Mouse (Mus musculus) embryonic facial prominence, embryonic 10.5 days (tissue): ENCODE measurements around the gene Dot1l. TPM values are rescaled to one million over a fixed set of nuclear protein-coding genes. Genes with fewer than 3 reads are reported as not detected.

ENCODE experiments used
- DNase-seq: peaks from one replicate; pipeline ENCODE4 v3.0.0-alpha.2; 2017; ENCODE audit warnings: low spot score
- H3K27ac ChIP-seq: fragments of 300-500 bp; sonication (generic); replicated peaks from 2 replicates; pipeline ENCODE4 v1.5.1; 2016; ENCODE audit warnings: mild to moderate bottlenecking
- H3K27me3 ChIP-seq: fragments of 300-500 bp; sonication (generic); replicated peaks from 2 replicates; pipeline ENCODE4 v1.6.1; 2016; ENCODE audit warnings: low read depth, mild to moderate bottlenecking; ENCODE audit not compliant: poor library complexity, severe bottlenecking
- H3K36me3 ChIP-seq: fragments of 300-500 bp; sonication (generic); replicated peaks from 2 replicates; pipeline ENCODE4 v1.6.1; 2016; ENCODE audit warnings: mild to moderate bottlenecking, moderate library complexity
- H3K4me1 ChIP-seq: fragments of 300-500 bp; sonication (generic); 2 replicates; pipeline ENCODE4 v1.6.1; 2016
- H3K4me3 ChIP-seq: fragments of 300-500 bp; sonication (generic); 2 replicates; pipeline ENCODE4 v1.5.1; 2016; ENCODE audit warnings: mild to moderate bottlenecking, moderate library complexity
- H3K9me3 ChIP-seq: fragments of 300-500 bp; sonication (generic); 2 replicates; pipeline ENCODE4 v1.6.1; 2016; ENCODE audit warnings: mild to moderate bottlenecking
- WGBS: fragments of 180-500 bp; shearing (Covaris S2); methylation state at CpG from one replicate; pipeline ENCODE4 v1.1.7; 2016; 5-methylcytosine and 5-hydroxymethylcytosine counted together
- polyA plus RNA-seq: library from polyadenylated mRNA; unstranded; fragments of >200 nt; fragmentation: Nextera tagmentation; extraction: Ambion mirVana; gene quantifications from 2 replicates; pipeline ENCODE4 v1.2.1, GENCODE M21; 2016

Dot1l gene
- polyA plus RNA-seq, 1 experiment from 2014 or later, result 23.5 TPM

- Histone ChIP-seq H3K4me1 (peaks cover 29% of the 10 kb centered on the region), H3K27me3 (no peaks in the 10 kb centered on the region), H3K4me3 (no peak overlapping the region), H3K9me3 (no peaks in the 10 kb centered on the region), H3K36me3 (no peaks in the 10 kb centered on the region), H3K27ac (no peak overlapping the region)
- DNase-seq, result peak; percentile 82
- WGBS, result 15% methylated on average over 3 of the region's 3 CpGs
These were observed 7.6 kb upstream of the Dot1l start for GRCm38 (mm10) chr10:80747410-80747809.

- no peaks in the 10 kb centered on the region for H3K9me3 ChIP-seq
- H3K36me3 ChIP-seq, result no peaks in the 10 kb centered on the region
- H3K27me3 ChIP-seq, result no peaks in the 10 kb centered on the region
- no peak overlapping the region for H3K4me3 ChIP-seq
- 9% methylated on average over 6 of the region's 6 CpGs for WGBS
- peaks cover 26% of the 10 kb centered on the region for H3K4me1 ChIP-seq
- H3K27ac ChIP-seq, result no peak overlapping the region
- DNase-seq, result peak; percentile 77
These were observed 6.4 kb upstream of the Dot1l start for GRCm38 (mm10) chr10:80748609-80749008.

DNA sequence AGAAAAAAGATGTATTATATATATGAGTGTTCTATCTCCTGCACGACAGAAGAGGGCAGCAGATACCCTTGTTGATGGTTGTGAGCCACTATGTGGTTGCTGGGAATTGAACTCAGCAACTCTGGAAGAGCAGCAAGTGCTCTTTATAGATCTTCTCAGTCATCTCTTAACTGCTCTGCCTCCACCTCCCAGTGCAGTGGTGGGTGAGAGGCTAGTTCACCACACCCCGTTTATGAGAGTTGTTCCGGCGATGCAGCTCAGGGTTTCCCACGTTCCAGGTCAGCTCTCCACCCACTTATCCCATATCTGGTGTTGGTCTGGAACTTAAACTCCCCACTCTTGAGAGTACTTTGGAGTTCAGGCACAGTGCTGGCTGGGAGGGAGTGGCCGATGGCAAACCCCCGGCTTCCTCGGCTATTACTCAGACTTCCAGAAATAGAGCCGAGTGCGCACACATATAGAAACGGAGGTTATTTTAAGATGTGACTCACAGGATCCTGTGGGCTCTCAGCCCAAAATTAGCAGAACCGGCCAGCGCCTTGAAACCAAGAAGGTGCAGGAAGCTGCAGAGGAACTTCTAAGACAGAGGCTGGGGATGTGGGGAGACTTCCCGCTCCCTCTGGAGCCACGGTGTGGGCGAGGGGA, 3.7 kb upstream of the Dot1l start:
- H3K36me3 ChIP-seq, result no peaks in the 10 kb centered on the region
- no peaks in the 10 kb centered on the region for H3K9me3 ChIP-seq
- peaks cover 35% of the 10 kb centered on the region for H3K4me1 ChIP-seq
- no peak overlapping the region; the same call in 1 of the 2 replicates for H3K27ac ChIP-seq
- no peak for DNase-seq
- no peaks in the 10 kb centered on the region for H3K27me3 ChIP-seq
- peak overlapping the region; percentile 48 for H3K4me3 ChIP-seq
- 14% methylated on average over 16 of the region's 16 CpGs for WGBS

- H3K36me3 ChIP-seq, result no peaks in the 10 kb centered on the region
- DNase-seq, result peak; percentile 92
- H3K9me3 ChIP-seq, result no peaks in the 10 kb centered on the region
- WGBS, result 7% methylated on average over 6 of the region's 6 CpGs
- H3K27ac ChIP-seq, result no peak overlapping the region; the same call in 1 of the 2 replicates
- H3K4me1 ChIP-seq, result peaks cover 44% of the 10 kb centered on the region
- no peaks in the 10 kb centered on the region for H3K27me3 ChIP-seq
- H3K4me3 ChIP-seq, result peak overlapping the region; percentile 48
These were observed 2.9 kb upstream of the Dot1l start for GRCm38 (mm10) chr10:80752079-80752625.

DNA sequence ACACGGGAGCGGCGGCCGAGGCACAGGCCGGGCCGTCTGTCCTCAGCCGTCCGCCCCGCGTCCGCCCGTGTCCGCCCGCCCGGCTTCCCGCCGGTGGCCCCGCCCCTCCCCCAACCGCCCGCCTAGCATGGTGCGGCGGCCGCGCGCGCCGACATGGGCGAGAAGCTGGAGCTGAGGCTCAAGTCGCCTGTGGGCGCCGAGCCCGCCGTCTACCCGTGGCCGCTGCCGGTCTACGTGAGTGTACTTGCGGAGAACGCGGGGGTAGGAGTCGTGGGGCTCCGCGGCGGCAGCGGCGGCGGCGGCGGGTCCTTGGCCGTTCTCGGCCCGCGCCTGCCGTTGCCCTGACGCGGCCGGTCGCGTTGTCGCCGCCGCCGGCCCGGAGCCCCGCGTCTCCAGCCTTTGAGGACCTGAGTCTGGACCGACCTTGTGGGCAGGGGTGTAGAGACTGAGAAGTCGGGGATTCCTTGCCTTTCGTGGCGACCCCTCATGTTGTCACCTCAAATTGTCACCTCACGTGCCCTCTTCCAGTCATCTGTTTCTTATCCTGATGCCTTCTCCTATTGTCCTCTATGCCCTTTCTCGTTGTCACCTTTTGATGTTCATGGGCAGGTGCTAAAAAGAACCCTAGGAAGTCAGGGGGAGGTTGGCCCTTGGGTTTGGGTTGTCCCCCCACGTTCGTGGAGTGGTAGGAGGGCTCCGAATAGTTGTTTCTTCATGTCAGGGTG, 447 bp downstream of the Dot1l start:
- Histone ChIP-seq H3K36me3 (no peaks in the 10 kb centered on the region), H3K4me3 (peak overlapping the region; percentile 99), H3K27ac (peak overlapping the region; percentile 99), H3K4me1 (peaks cover 64% of the 10 kb centered on the region), H3K27me3 (no peaks in the 10 kb centered on the region), H3K9me3 (no peaks in the 10 kb centered on the region)
- WGBS, result 1% methylated on average over 75 of the region's 75 CpGs
- DNase-seq, result no peak

DNA sequence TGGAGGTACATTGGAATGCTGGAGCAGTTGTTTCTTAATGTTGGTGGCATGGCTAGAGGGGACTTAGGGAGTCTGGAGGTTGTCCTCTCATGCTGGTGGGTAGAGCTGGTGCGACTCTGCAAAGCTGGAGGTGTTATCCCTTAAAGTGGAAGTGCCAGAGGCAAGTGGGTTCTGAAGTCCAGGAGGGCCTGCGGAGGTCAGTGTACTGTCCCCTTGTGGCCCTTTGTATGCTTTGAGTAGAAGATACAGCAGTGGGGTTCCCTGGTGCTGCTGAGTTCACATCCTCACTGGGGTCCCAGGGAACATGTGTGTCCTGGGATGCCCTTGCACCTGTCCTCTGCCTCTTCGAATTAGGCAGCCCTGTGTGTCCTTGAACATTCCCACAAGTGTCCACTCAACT, 1.1 kb downstream of the Dot1l start:
- WGBS, result 32% methylated on average over 3 of the region's 3 CpGs
- H3K27ac ChIP-seq, result peak overlapping the region; percentile 99

GRCm38 (mm10) chr10:80756509-80756908, 1.5 kb downstream of the Dot1l start:
- Histone ChIP-seq H3K4me3 (peak overlapping the region; percentile 99), H3K36me3 (no peaks in the 10 kb centered on the region), H3K9me3 (no peaks in the 10 kb centered on the region), H3K27me3 (no peaks in the 10 kb centered on the region), H3K4me1 (peaks cover 69% of the 10 kb centered on the region), H3K27ac (peak overlapping the region; percentile 99; the same call in 1 of the 2 replicates)
- WGBS, result 72% methylated on average over 2 of the region's 2 CpGs
- no peak for DNase-seq

More for the DNA sequence above, 1.1 kb downstream of the Dot1l start:
- Histone ChIP-seq H3K36me3 (no peaks in the 10 kb centered on the region), H3K4me3 (peak overlapping the region; percentile 99), H3K4me1 (peaks cover 70% of the 10 kb centered on the region), H3K27me3 (no peaks in the 10 kb centered on the region), H3K9me3 (no peaks in the 10 kb centered on the region)
- DNase-seq, result no peak

DNA sequence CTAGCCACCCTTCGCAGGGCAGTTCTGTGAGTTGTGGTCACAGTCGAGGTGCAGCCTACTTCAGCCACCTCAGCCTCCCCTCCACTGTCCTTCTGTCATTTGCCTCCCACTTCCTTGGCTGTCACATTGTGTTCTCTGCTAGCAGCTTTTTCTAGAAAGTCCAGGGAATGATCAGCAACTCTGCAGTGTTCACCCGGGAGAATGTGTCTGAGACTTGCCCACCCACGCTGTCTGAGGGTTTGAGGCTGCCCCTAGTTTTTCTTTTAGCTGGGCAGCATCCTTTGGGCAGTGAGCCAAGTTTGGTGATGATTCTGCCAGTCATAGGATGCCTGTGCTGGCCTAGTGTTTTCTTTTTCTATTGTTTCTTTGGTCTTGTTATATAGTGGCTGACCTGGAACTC, 2.0 kb downstream of the Dot1l start:
- H3K36me3 ChIP-seq, result no peaks in the 10 kb centered on the region
- 76% methylated on average over 4 of the region's 4 CpGs for WGBS
- peak overlapping the region; percentile 99 for H3K4me3 ChIP-seq
- no peak for DNase-seq
- H3K27ac ChIP-seq, result no peak overlapping the region
- H3K27me3 ChIP-seq, result no peaks in the 10 kb centered on the region
- H3K9me3 ChIP-seq, result no peaks in the 10 kb centered on the region
- H3K4me1 ChIP-seq, result peaks cover 68% of the 10 kb centered on the region

DNA sequence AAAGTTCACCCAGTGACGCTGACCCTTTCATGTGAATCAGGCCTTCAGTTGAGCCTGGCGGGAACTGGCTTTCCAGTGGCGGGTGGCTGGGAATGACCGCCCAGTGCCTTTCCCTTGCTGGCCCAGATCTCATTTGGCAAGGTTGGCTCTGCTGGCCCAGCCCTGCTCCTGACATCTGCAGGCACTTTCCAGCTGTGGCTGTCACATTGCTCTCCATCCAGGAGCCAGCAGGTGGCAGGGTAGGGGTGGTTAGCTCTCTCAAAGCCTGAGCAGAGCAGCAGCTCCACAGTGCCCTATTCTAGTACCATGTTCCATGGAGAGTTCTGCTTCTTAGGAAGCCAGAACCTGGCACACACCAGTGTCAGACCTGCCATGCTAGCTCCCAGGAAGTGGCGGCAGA, 2.7 kb downstream of the Dot1l start:
- DNase-seq, result peak; percentile 74
- WGBS, result 31% methylated on average over 5 of the region's 5 CpGs
- H3K27me3 ChIP-seq, result no peaks in the 10 kb centered on the region
- H3K4me1 ChIP-seq, result peaks cover 62% of the 10 kb centered on the region
- H3K36me3 ChIP-seq, result peaks cover 3% of the 10 kb centered on the region
- H3K27ac ChIP-seq, result no peak overlapping the region
- peak overlapping the region; percentile 99 for H3K4me3 ChIP-seq
- H3K9me3 ChIP-seq, result no peaks in the 10 kb centered on the region

GRCm38 (mm10) chr10:80758651-80759050, 3.6 kb downstream of the Dot1l start:
- 81% methylated on average over 7 of the region's 7 CpGs for WGBS

DNA sequence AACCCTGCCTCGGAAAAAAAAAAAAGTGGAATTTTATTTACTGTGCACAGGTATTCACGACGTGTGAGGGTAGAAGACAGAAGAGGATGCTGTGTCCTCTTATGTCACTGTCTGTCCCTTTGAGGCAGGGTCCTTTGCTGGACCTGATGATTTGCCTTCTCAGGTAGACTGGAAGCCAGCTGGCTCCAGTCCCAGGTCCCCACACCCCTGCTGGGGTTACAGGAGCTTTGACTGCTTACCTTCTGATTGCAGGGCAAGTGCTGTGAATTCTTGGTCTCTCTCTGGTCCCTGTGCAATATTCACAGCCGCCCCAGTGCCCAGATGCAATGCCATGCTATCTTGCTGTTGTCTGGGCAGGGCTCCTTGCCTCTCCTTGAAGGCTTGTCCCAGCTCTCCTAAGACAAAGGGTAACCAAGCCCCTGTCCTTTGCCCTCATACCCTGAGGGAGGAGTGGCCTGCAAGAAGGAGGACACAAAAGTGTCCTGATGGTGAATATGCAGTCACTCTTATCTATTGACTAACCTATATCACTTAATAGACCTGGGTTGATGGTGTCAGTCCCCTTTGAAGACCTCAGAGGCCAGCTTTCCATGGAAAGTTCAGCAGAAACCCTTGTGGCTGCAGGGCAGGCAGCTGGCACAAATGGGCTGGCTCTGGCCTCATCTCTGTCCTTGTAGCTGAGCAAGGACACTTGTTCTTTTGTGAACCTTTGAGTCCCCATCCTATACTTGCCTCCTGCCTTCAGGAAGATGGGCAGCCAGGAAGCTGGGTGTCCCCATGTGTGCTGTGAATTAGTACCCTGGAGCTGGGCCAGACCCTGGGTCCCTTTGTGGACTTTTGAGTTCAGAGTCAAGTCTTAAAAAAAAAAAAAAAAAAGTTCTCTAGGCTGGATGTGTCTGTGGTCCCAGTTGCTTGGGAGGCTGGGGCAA, 5.9 kb downstream of the Dot1l start:
- H3K36me3 ChIP-seq, result peaks cover 34% of the 10 kb centered on the region
- no peaks in the 10 kb centered on the region for H3K9me3 ChIP-seq
- H3K27ac ChIP-seq, result no peak overlapping the region
- DNase-seq, result no peak
- H3K4me1 ChIP-seq, result peaks cover 55% of the 10 kb centered on the region
- H3K27me3 ChIP-seq, result no peaks in the 10 kb centered on the region
- no peak overlapping the region for H3K4me3 ChIP-seq
- WGBS, result 83% methylated on average over 4 of the region's 4 CpGs

More at GRCm38 (mm10) chr10:80758651-80759050, 3.6 kb downstream of the Dot1l start:
- H3K4me1 ChIP-seq, result peaks cover 64% of the 10 kb centered on the region
- H3K9me3 ChIP-seq, result no peaks in the 10 kb centered on the region
- peaks cover 12% of the 10 kb centered on the region for H3K36me3 ChIP-seq
- no peak for DNase-seq
- H3K4me3 ChIP-seq, result no peak overlapping the region
- H3K27ac ChIP-seq, result no peak overlapping the region
- no peaks in the 10 kb centered on the region for H3K27me3 ChIP-seq

GRCm38 (mm10) chr10:80761821-80762220, 6.8 kb downstream of the Dot1l start:
- H3K4me3 ChIP-seq, result no peak overlapping the region
- DNase-seq, result no peak
- WGBS, result 77% methylated on average over 3 of the region's 3 CpGs
- no peaks in the 10 kb centered on the region for H3K9me3 ChIP-seq
- H3K36me3 ChIP-seq, result peaks cover 43% of the 10 kb centered on the region
- peaks cover 55% of the 10 kb centered on the region for H3K4me1 ChIP-seq
- no peak overlapping the region for H3K27ac ChIP-seq
- no peaks in the 10 kb centered on the region for H3K27me3 ChIP-seq
